Mouse (Mus musculus): ENCODE measurements around the gene Mark4. TPM values are rescaled to one million over a fixed set of nuclear protein-coding genes. Genes with fewer than 3 reads are reported as not detected.

The Mark4 gene
- 29.7 and 32.2 TPM in 2 replicates for total RNA-seq (2023)

GRCm38 (mm10) chr7:19458591-19459111 is at the start of gene Mark4:
Gene Mark4, minus strand, starts transcription at chr7:19458821.

GRCm38 (mm10) chr7:19462884-19463381 is 4.3 kb upstream of the Mark4 start, which contains the start of gene Exoc3l2:
Gene Exoc3l2, plus strand, starts transcription at chr7:19463331.

GRCm38 (mm10) chr7:19404476-19404875 is 54.1 kb downstream of the Mark4 start, which contains the start of gene Ckm:
Gene Ckm, plus strand, starts transcription at chr7:19404776.

GRCm38 (mm10) chr7:19403731-19404296 is 54.8 kb downstream of the Mark4 start, which contains the start of gene Klc3:
Gene Klc3, minus strand, starts transcription at chr7:19404104.

GRCm38 (mm10) chr7:19381377-19382165 is 77.0 kb downstream of the Mark4 start, which contains the start of gene Ercc2:
Gene Ercc2, plus strand, starts transcription at chr7:19382010.

Other genes with a start within 250 kb of the Mark4 start
- gene Gpr4, start 246.3 kb downstream of the Mark4 start, total RNA-seq (2023) = 0.14 and 0.25 TPM in 2 replicates
- 23.2 and 33.0 TPM in 2 replicates for gene Opa3, start 230.5 kb downstream of the Mark4 start, total RNA-seq (2023)
- gene Vasp, start 187.0 kb downstream of the Mark4 start, total RNA-seq (2023) = 743 and 770 TPM in 2 replicates
- 1.2 TPM in 2 replicates for gene Ppm1n, start 178.8 kb downstream of the Mark4 start, total RNA-seq (2023)
- gene Rtn2, start 176.2 kb downstream of the Mark4 start, total RNA-seq (2023) = not detected in 2 replicates
- 1,152 and 1,682 TPM in 2 replicates for gene Fosb, start 148.8 kb downstream of the Mark4 start, total RNA-seq (2023)
- 17.8 and 28.2 TPM in 2 replicates for gene Ercc1, start 114.0 kb downstream of the Mark4 start, total RNA-seq (2023)
- 5.3 TPM in 2 replicates for gene Cd3eap, start 99.3 kb downstream of the Mark4 start, total RNA-seq (2023)
- gene Ppp1r13l, start 99.1 kb downstream of the Mark4 start, total RNA-seq (2023) = 3.0 and 3.8 TPM in 2 replicates
- gene Ercc2, start 76.8 kb downstream of the Mark4 start, total RNA-seq (2023) = 15.4 and 19.1 TPM in 2 replicates
- gene Klc3, start 54.7 kb downstream of the Mark4 start, total RNA-seq (2023) = 0.27 TPM in 1 of 2 replicates, not detected in the other
- gene Ckm, start 54.0 kb downstream of the Mark4 start, total RNA-seq (2023) = 0.86 and 2.3 TPM in 2 replicates
- 0.59 and 0.60 TPM in 2 replicates for gene Exoc3l2, start 4.5 kb upstream of the Mark4 start, total RNA-seq (2023)
- 9.0 and 9.5 TPM in 2 replicates for gene Bloc1s3, start 49.5 kb upstream of the Mark4 start, total RNA-seq (2023)
- gene Trappc6a, start 49.6 kb upstream of the Mark4 start, total RNA-seq (2023) = 16.0 and 21.7 TPM in 2 replicates
- gene Nkpd1, start 59.0 kb upstream of the Mark4 start, total RNA-seq (2023) = not detected in 2 replicates
- gene Ppp1r37, start 104.3 kb upstream of the Mark4 start, total RNA-seq (2023) = 36.2 and 46.8 TPM in 2 replicates
- gene Zfp296, start 118.5 kb upstream of the Mark4 start, total RNA-seq (2023) = 2.4 and 2.6 TPM in 2 replicates
- gene Gemin7, start 118.8 kb upstream of the Mark4 start, total RNA-seq (2023) = 43.7 and 47.4 TPM in 2 replicates
- gene Clasrp, start 145.7 kb upstream of the Mark4 start, total RNA-seq (2023) = 42.9 and 53.0 TPM in 2 replicates
- 36.5 and 42.9 TPM in 2 replicates for gene Relb, start 170.6 kb upstream of the Mark4 start, total RNA-seq (2023)
- 48.4 and 60.5 TPM in 2 replicates for gene Clptm1, start 206.2 kb upstream of the Mark4 start, total RNA-seq (2023)
- 25.3 and 48.0 TPM in 2 replicates for gene Apoc2, start 219.1 kb upstream of the Mark4 start, total RNA-seq (2023)
- not detected in 2 replicates for gene Gm44805, start 222.6 kb upstream of the Mark4 start, total RNA-seq (2023)
- gene Apoc4, start 222.7 kb upstream of the Mark4 start, total RNA-seq (2023) = not detected in 2 replicates
- 2.2 TPM in 1 of 2 replicates, not detected in the other for gene Apoc1, start 233.8 kb upstream of the Mark4 start, total RNA-seq (2023)
- 21.5 and 32.6 TPM in 2 replicates for gene Apoe, start 240.4 kb upstream of the Mark4 start, total RNA-seq (2023)